Mouse (Mus musculus) midbrain, postnatal 0 days (tissue): ENCODE measurements at regions not wholly inside any gene's neighbourhood (a gene's known extent, or its start where the extent isn't known, plus 50 kb on each side); places are given as distances from the start of the nearest gene placed in this dataset.

Experiments
- ATAC-seq: fragments of 200-750 bp; cut with Nextera tagmentation; 2 replicates; pipeline ENCODE4 v1.8.0; 2017; ENCODE audit warnings: moderate number of reproducible peaks, mild to moderate bottlenecking, moderate TSS enrichment, moderate library complexity; ENCODE audit not compliant: low FRiP score
- DNase-seq: peaks from one replicate; pipeline ENCODE4 v3.0.0-alpha.2; 2015; ENCODE audit warnings: low spot score
- H3K27ac ChIP-seq: fragments of 300-500 bp; sonication (generic); 2 replicates; pipeline ENCODE4 v1.5.1; 2014; ENCODE audit warnings: low read depth, mild to moderate bottlenecking, low read length, mixed read lengths
- H3K27me3 ChIP-seq: fragments of 300-500 bp; sonication (generic); 2 replicates; pipeline ENCODE4 v1.6.1; 2014; ENCODE audit warnings: low read length, control low read depth, mixed read lengths; ENCODE audit not compliant: insufficient read depth
- H3K36me3 ChIP-seq: fragments of 300-500 bp; sonication (generic); 2 replicates; pipeline ENCODE4 v1.6.1; 2014; ENCODE audit warnings: low read length, control low read depth, mixed read lengths; ENCODE audit not compliant: insufficient read depth
- H3K4me1 ChIP-seq: fragments of 300-500 bp; sonication (generic); 2 replicates; pipeline ENCODE4 v1.6.1; 2014; ENCODE audit warnings: mild to moderate bottlenecking, control low read depth, antibody characterized with exemption, low read length, mixed read lengths; ENCODE audit not compliant: insufficient read depth
- H3K4me2 ChIP-seq: fragments of 300-500 bp; sonication (generic); 2 replicates; pipeline ENCODE4 v1.6.1; 2014; ENCODE audit warnings: low read depth, mild to moderate bottlenecking, low read length, mixed read lengths; ENCODE audit not compliant: poor library complexity, severe bottlenecking
- H3K4me3 ChIP-seq: fragments of 300-500 bp; sonication (generic); 2 replicates; pipeline ENCODE4 v1.5.1; 2014; ENCODE audit warnings: low read depth, mild to moderate bottlenecking, low read length, moderate library complexity
- H3K9ac ChIP-seq: fragments of 300-500 bp; sonication (generic); replicated peaks from 2 replicates; pipeline ENCODE4 v1.6.1; 2014; ENCODE audit warnings: mild to moderate bottlenecking, low read length, moderate library complexity, mixed read lengths; ENCODE audit not compliant: poor library complexity, severe bottlenecking
- H3K9me3 ChIP-seq: fragments of 300-500 bp; sonication (generic); 2 replicates; pipeline ENCODE4 v1.6.1; 2016; ENCODE audit warnings: low read length, control low read depth
- CTCF ChIP-seq: IDR thresholded peaks from 2 replicates; pipeline ENCODE4 v1.5.1; 2016; ENCODE audit warnings: antibody characterized with exemption, mild to moderate bottlenecking
- WGBS: fragments of 180-500 bp; shearing (Covaris S2); extraction: QIAGEN DNeasy Blood & Tissue Kit; methylation state at CpG from one replicate; pipeline ENCODE4 v1.1.7; 2014; 5-methylcytosine and 5-hydroxymethylcytosine counted together

GRCm38 (mm10) chr14:47921811-47922277 is 198.8 kb upstream of the Peli2 start:
- DNase-seq (peak; percentile 67), ATAC-seq (no peak)
- Histone ChIP-seq H3K27ac (no peak overlapping the region), H3K36me3 (no peaks in the 10 kb centered on the region), H3K9me3 (no peaks in the 10 kb centered on the region), H3K9ac (no peak overlapping the region), H3K27me3 (no peaks in the 10 kb centered on the region), H3K4me1 (no peaks in the 10 kb centered on the region), H3K4me2 (no peak overlapping the region), H3K4me3 (no peak overlapping the region)
- no peak for TF ChIP-seq CTCF
- 56% methylated on average over 10 of the region's 10 CpGs for WGBS

DNA sequence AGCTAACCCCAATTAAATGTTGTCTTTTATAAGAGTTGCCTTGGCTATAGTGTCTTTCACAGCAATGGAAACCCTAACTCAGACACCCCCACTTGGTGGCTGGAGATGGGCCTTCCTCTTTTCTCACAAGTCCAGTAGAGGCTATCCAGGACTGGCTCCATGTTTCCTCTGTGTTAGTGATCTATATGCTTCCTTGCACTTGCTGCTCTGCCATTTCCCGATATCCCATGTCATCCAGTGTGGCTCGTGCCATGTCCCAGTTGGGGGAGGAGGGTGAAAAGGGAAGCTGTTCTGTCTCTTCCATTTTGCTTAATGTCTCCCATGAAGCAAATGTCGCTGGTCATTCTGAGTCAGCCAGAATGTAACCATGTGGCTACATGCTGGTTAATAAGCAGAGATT is 194.2 kb upstream of the Peli2 start:
- Histone ChIP-seq H3K27me3 (no peaks in the 10 kb centered on the region), H3K36me3 (no peaks in the 10 kb centered on the region), H3K4me3 (no peak overlapping the region), H3K4me2 (no peak overlapping the region), H3K4me1 (no peaks in the 10 kb centered on the region), H3K27ac (no peak overlapping the region), H3K9me3 (no peaks in the 10 kb centered on the region), H3K9ac (no peak overlapping the region)
- 94% methylated on average over 3 of the region's 3 CpGs for WGBS
- ATAC-seq = no peak
- TF ChIP-seq CTCF = no peak
- DNase-seq = no peak

DNA sequence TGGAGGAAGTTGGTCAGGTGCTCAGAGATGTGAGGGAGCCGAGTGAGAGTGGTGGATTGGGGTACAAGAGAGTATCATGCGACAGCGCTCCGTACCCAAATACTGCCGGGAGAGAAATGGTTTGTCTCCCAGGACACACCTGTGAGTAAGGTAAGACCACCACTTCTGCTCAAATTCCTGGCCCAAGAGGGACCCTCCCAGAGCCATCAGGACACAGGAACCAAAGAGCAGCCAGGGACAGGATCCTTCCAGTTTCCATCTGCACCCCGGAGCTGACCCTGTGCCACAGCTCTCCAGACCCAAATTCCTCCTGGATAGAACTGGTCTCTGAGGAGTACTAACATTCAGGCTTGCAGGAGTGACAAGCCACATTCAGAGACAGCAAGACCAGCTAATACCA is 185.2 kb upstream of the Peli2 start:
- no peak overlapping the region for H3K4me3 ChIP-seq
- H3K9ac ChIP-seq = no peak overlapping the region
- H3K4me2 ChIP-seq = no peak overlapping the region
- no peaks in the 10 kb centered on the region for H3K36me3 ChIP-seq
- H3K4me1 ChIP-seq = no peaks in the 10 kb centered on the region
- DNase-seq (no peak), ATAC-seq (no peak)
- WGBS = 97% methylated on average over 6 of the region's 6 CpGs
- no peak overlapping the region for H3K27ac ChIP-seq
- TF ChIP-seq CTCF = no peak
- no peaks in the 10 kb centered on the region for H3K27me3 ChIP-seq
- no peaks in the 10 kb centered on the region for H3K9me3 ChIP-seq

DNA sequence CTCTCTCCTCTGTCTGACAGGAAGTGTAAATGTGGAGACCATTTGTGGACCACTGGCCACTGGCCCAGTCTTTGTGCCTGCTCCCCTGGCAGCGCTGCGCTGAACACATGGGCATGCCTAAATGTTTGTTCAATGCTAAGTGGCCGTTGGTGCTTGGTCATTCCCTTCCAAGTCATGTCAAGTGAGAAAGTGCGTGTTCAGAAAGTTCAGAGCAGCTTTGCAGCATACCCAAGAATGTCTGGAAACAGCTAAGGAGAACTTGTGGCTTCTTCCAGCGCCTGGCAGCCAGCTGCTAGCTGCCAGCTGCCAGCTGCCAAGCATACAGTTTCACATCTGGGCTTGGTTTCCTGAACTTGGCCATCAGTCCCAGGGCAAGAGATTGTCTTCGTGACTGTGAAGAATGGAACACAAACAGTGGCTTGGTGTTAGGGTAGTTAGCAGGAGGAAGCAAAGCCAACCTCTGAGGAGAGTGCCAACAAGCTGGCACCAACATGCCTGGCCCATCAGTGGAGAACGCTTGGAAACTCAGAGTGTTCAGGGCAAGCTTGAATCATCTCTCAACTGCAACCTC is 183.5 kb upstream of the Peli2 start:
- Histone ChIP-seq H3K4me1 (no peaks in the 10 kb centered on the region), H3K36me3 (no peaks in the 10 kb centered on the region), H3K9me3 (no peaks in the 10 kb centered on the region), H3K27ac (no peak overlapping the region), H3K27me3 (no peaks in the 10 kb centered on the region), H3K9ac (no peak overlapping the region), H3K4me3 (no peak overlapping the region), H3K4me2 (no peak overlapping the region)
- WGBS = 80% methylated on average over 7 of the region's 7 CpGs
- ATAC-seq (no peak), DNase-seq (peak; percentile 58)
- no peak for TF ChIP-seq CTCF

GRCm38 (mm10) chr14:47939781-47940590 is 180.6 kb upstream of the Peli2 start:
- ATAC-seq = no peak
- DNase-seq = peak; percentile 50
- H3K9me3 ChIP-seq = no peaks in the 10 kb centered on the region
- no peak overlapping the region for H3K9ac ChIP-seq
- H3K27ac ChIP-seq = no peak overlapping the region
- H3K4me3 ChIP-seq = no peak overlapping the region
- H3K36me3 ChIP-seq = no peaks in the 10 kb centered on the region
- 35% methylated on average over 7 of the region's 7 CpGs for WGBS
- H3K27me3 ChIP-seq = no peaks in the 10 kb centered on the region
- H3K4me2 ChIP-seq = no peak overlapping the region
- no peaks in the 10 kb centered on the region for H3K4me1 ChIP-seq
- TF ChIP-seq CTCF = no peak

- no peaks in the 10 kb centered on the region for H3K9me3 ChIP-seq
- no peaks in the 10 kb centered on the region for H3K36me3 ChIP-seq
- no peaks in the 10 kb centered on the region for H3K27me3 ChIP-seq
- H3K27ac ChIP-seq = no peak overlapping the region
- ATAC-seq = no peak
- no peak for TF ChIP-seq CTCF
- no peak overlapping the region for H3K4me3 ChIP-seq
- H3K9ac ChIP-seq = no peak overlapping the region
- no peaks in the 10 kb centered on the region for H3K4me1 ChIP-seq
- no peak for DNase-seq
- no peak overlapping the region for H3K4me2 ChIP-seq
Measured at GRCm38 (mm10) chr14:47942671-47943070, 178.0 kb upstream of the Peli2 start.
